Mouse (Mus musculus) B cell, adult 62 days (primary cell): ENCODE data around the gene Mrpl12. TPM values are rescaled to one million over a fixed set of nuclear protein-coding genes. Genes with fewer than 3 reads are reported as not detected.

ENCODE experiments used
- total RNA-seq: library from RNA; stranded (reverse); gene quantifications from 4 replicates; pipeline ENCODE4 v1.2.4, GENCODE M21; 2023

The Mrpl12 gene
- total RNA-seq, result 31.5 to 40.7 TPM (median 34.0 TPM) in 4 replicates

DNA sequence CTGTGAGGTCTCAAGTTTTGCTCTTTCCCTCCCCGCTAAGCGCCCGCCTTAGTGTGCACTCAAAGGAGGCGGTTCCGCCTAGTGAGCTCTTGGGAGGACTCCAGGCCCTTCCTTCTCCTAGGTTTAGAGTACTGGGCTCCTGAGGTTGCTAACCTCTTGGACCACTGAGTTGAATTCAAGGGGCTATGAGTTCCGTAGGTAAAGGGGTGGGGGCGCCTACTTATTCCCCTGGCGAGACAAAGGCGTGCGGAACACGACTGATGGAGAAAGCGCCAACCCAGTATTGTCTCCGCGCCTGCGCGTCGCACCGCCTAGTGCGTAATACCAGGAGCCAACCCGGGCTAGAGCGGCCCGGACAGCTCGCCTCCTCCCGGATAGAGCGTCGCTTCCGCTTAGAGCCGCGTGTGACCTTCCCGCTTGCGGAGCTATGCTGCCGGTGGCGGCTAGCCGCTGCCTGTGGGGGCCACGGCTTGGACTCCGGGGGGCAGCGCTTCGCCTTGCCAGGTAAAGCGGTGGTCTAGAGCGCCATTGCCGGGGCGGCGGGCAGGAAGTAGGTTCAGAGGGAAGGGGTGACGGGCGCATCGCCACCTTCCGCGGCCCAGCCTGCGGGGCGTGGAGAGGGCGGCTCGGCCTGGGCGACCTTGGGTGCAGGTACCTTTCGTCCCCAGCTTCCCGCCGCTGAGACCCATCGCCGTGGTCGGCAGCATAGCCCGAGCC lies at the start of gene Mrpl12:
Gene Mrpl12 (plus strand): TSS at position 349 of the 717 bp plus-strand sequence.

DNA sequence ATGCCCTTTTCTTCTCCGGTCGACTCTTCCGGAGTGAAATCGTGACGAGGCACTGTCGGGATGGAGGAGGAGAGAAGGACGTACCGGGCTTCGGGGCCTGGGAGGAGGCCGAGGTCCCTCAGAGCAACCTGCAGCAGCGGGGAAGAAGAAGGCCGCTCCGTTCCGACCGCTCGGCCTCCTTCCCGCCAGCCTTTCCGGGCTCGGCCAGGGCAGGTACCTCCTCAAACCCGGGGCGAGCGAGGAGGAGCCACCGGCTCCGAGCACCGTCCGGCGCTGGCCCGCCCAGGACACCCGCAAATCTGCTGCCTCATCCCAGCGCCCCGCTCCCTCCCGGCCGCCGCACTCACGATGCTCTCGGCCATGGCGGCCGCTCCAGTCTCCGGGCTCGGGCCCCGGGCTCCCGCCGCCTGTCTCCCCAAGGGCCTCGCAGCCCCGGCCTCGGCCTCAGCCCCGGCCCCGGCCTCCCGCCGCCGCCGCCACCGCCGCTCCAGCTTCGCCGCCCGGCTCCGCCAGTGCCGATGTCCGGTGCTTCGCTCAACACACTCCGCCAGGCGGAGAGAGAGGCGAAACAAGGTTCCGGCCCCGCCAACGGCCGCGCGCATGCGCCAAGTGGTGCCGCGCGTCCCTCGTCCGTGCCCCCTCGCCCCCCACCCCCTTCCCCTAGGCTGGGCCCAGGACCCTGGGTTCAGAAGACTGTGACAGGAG lies 47.1 kb upstream of the Mrpl12 start, which contains the start of gene Nploc4:
Gene Nploc4 (minus strand): TSS at position 557 of the 705 bp plus-strand sequence.

DNA sequence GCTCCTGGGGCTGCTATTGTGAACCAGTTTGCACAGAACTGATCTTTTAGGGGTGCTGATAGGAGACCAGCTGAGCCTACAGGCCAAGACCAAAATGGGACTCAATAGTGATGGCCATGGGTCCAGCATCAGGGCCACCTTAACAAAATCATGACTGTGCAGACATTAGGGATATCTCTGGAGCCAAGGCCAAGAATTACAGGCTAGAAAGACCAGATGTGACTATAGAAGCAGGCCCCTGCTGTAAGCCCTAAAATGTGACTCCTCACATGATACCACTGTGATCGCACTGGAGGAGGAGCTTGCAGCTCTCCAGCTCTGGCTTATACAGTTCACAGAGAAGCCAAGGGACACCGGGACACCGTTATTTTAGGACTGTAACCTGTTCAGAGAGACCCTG lies 42.1 kb upstream of the Mrpl12 start, which contains the start of gene Tspan10:
Gene Tspan10 (plus strand): TSS at position 301 of the 400 bp plus-strand sequence.

GRCm38 (mm10) chr11:120453306-120453705 lies 31.1 kb upstream of the Mrpl12 start, which contains the start of gene Pde6g:
TSS of gene Pde6g (minus strand) at chr11:120453500.

GRCm38 (mm10) chr11:120457772-120458751 lies 26.4 kb upstream of the Mrpl12 start, which contains the start of the genes Oxld1 and Ccdc137:
TSS of gene Oxld1 (minus strand) at chr11:120458068.
TSS of gene Ccdc137 (plus strand) at chr11:120458115.

GRCm38 (mm10) chr11:120467051-120467735 lies 17.2 kb upstream of the Mrpl12 start, which contains the start of gene Arl16:
TSS of gene Arl16 (minus strand) at chr11:120467607.

DNA sequence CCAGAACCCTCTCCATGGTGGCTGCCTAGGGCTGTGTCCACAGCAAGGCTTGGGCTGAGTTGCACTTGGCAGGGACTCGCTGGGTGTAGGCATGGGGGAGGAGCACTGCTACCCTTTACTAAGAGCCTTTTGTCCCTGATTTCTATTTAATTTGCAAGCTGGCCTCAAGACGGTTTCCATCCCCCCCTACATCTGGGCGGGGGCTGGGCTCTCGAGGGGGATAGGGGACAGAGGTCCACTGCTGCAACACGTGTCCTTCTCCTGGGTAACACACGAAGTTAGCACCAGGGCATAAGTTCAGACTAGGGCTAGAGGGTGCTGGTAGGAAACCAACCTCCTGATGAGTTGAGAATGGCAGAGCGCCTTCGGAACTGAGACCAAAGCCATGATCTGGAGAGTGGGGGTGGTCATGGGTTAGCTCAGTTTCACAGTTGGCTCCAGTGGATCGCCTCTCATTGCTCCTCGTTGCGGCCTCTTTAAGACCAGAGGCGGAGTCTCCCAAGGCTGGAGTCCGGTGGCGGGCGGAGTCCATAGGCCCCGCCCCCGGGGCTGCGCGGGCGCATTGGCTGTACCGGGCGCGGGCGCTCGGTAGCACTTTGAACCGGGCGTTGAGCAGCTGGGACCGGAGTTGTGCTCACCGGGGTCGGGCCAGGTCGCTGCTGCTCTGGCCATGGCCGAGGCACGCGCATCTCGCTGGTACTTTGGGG lies 7.1 kb downstream of the Mrpl12 start, which contains the start of gene Slc25a10:
Gene Slc25a10 (plus strand): TSS at position 524 of the 707 bp plus-strand sequence.

GRCm38 (mm10) chr11:120530085-120530964 lies 45.9 kb downstream of the Mrpl12 start, which contains the start of gene Gcgr:
TSS of gene Gcgr (plus strand) at chr11:120530699.

Other genes starting within 250 kb of the Mrpl12 start
- 1,282 to 1,325 TPM (median 1,304 TPM) in 4 replicates for gene Actg1, start 136.1 kb upstream of the Mrpl12 start, total RNA-seq
- not detected in 4 replicates for gene Fscn2, start 123.1 kb upstream of the Mrpl12 start, total RNA-seq
- 16.9 to 32.5 TPM (median 24.3 TPM) in 4 replicates for gene Faap100, start 105.8 kb upstream of the Mrpl12 start, total RNA-seq
- gene Nploc4, start 46.9 kb upstream of the Mrpl12 start, total RNA-seq, result 65.3 to 69.1 TPM (median 67.1 TPM) in 4 replicates
- 0.69 to 24.1 TPM in 2 of 4 replicates, not detected in the others for gene Tspan10, start 42.0 kb upstream of the Mrpl12 start, total RNA-seq
- gene Pde6g, start 31.1 kb upstream of the Mrpl12 start, total RNA-seq, result 0.88 TPM in 1 of 4 replicates, not detected in the others
- gene Oxld1, start 26.5 kb upstream of the Mrpl12 start, total RNA-seq, result 4.3 to 7.5 TPM (median 4.8 TPM) in 4 replicates
- gene Ccdc137, start 26.5 kb upstream of the Mrpl12 start, total RNA-seq, result 28.8 to 40.2 TPM (median 32.1 TPM) in 4 replicates
- gene Arl16, start 17.0 kb upstream of the Mrpl12 start, total RNA-seq, result 4.9 to 14.4 TPM (median 11.7 TPM) in 4 replicates
- gene Slc25a10, start 7.2 kb downstream of the Mrpl12 start, total RNA-seq, result 12.3 to 14.2 TPM (median 13.2 TPM) in 4 replicates
- gene Gcgr, start 46.1 kb downstream of the Mrpl12 start, total RNA-seq, result not detected in 4 replicates
- gene Mcrip1, start 65.1 kb downstream of the Mrpl12 start, total RNA-seq, result 38.2 to 45.1 TPM (median 40.3 TPM) in 4 replicates
- not detected in 4 replicates for gene Ppp1r27, start 66.5 kb downstream of the Mrpl12 start, total RNA-seq
- gene P4hb, start 88.6 kb downstream of the Mrpl12 start, total RNA-seq, result 147 to 174 TPM (median 161 TPM) in 4 replicates
- 511 to 532 TPM (median 521 TPM) in 4 replicates for gene Arhgdia, start 97.0 kb downstream of the Mrpl12 start, total RNA-seq
- 140 to 161 TPM (median 155 TPM) in 4 replicates for gene Alyref, start 113.8 kb downstream of the Mrpl12 start, total RNA-seq
- gene Anapc11, start 113.8 kb downstream of the Mrpl12 start, total RNA-seq, result 39.9 to 45.2 TPM (median 44.4 TPM) in 4 replicates
- not detected in 4 replicates for gene Npb, start 123.9 kb downstream of the Mrpl12 start, total RNA-seq
- 101 to 110 TPM (median 102 TPM) in 4 replicates for gene Pcyt2, start 133.3 kb downstream of the Mrpl12 start, total RNA-seq
- 95.8 to 118 TPM (median 106 TPM) in 4 replicates for gene Sirt7, start 140.6 kb downstream of the Mrpl12 start, total RNA-seq
- 66.1 to 75.4 TPM (median 73.7 TPM) in 4 replicates for gene Mafg, start 149.0 kb downstream of the Mrpl12 start, total RNA-seq
- gene Pycr1, start 159.2 kb downstream of the Mrpl12 start, total RNA-seq, result 0.81 to 4.3 TPM (median 1.4 TPM) in 4 replicates
- 1.5 to 2.0 TPM in 2 of 4 replicates, not detected in the others for gene Myadml2, start 163.5 kb downstream of the Mrpl12 start, total RNA-seq
- gene Notum, start 176.6 kb downstream of the Mrpl12 start, total RNA-seq, result not detected in 4 replicates
- gene Aspscr1, start 188.4 kb downstream of the Mrpl12 start, total RNA-seq, result 95.9 to 114 TPM (median 110 TPM) in 4 replicates
- 26.6 to 39.0 TPM (median 29.3 TPM) in 4 replicates for gene Cenpx, start 229.1 kb downstream of the Mrpl12 start, total RNA-seq
- 36.7 to 47.4 TPM (median 37.6 TPM) in 4 replicates for gene Lrrc45, start 229.3 kb downstream of the Mrpl12 start, total RNA-seq
- 0.86 TPM in 1 of 4 replicates, not detected in the others for gene Rac3, start 236.9 kb downstream of the Mrpl12 start, total RNA-seq
- gene Dcxr, start 242.7 kb downstream of the Mrpl12 start, total RNA-seq, result 13.4 to 18.0 TPM (median 16.8 TPM) in 4 replicates
- not detected in 4 replicates for gene Cbr2, start 247.5 kb downstream of the Mrpl12 start, total RNA-seq